Mouse (Mus musculus): ENCODE measurements around the gene Alpk3.

DNA sequence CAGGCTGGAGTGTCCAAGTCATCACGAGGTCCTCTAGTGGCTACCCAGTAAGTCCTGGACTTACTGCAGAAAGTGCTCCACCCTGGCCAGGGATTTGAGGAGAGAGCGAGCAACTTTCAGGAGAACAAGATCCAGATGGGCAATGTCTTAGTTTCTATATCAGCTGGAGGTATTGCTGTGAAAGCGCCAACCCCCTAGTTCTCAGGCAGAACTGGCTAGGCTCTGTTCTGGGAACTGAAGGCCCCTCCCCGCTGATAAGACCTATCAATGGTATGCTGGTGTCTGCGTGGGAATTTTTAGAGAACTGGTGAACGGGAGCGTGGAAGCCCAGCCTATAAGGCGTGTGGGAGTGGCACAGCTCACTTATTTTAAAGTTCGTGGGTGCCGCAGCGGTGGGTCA, 92.4 kb downstream of the Alpk3 start:
- TF ChIP-seq CTCF (IDR thresholded peaks at IDR 0.05; ENCODE audit: insufficient read depth, low read depth, low read length) (no peak), POLR2A (IDR thresholded peaks at IDR 0.05; ENCODE audit: insufficient read depth, low read depth, low read length) (no peak)
